Mouse (Mus musculus) C2C12 (cell line): ENCODE measurements at regions not wholly inside any gene's neighbourhood (a gene's known extent, or its start where the extent isn't known, plus 50 kb on each side); places are given as distances from the start of the nearest gene placed in this dataset.

Source experiments
- H3K27me3 ChIP-seq: one replicate; pipeline ENCODE4 v1.6.1; 2011; ENCODE audit not compliant: control insufficient read depth, insufficient read depth, insufficient read length
- H3K36me3 ChIP-seq: one replicate; pipeline ENCODE4 v1.6.1; 2011; ENCODE audit not compliant: control insufficient read depth, insufficient read depth
- H3K4me3 ChIP-seq: one replicate; pipeline ENCODE4 v1.5.1; 2011; ENCODE audit warnings: mild to moderate bottlenecking, control low read depth; ENCODE audit not compliant: poor library complexity, insufficient read depth, severe bottlenecking
- H3K79me2 ChIP-seq: one replicate; pipeline ENCODE4 v1.6.1; 2011; ENCODE audit not compliant: control insufficient read depth, insufficient read depth
- H3K79me3 ChIP-seq: one replicate; pipeline ENCODE4 v1.6.1; 2011; ENCODE audit warnings: low read depth, control low read depth
- H3ac ChIP-seq: one replicate; pipeline ENCODE3; 2011; ENCODE audit warnings: low read depth; ENCODE audit not compliant: control insufficient read depth, insufficient read length
- CEBPB ChIP-seq: IDR thresholded peaks from one replicate; pipeline ENCODE4 v1.6.1; 2011; ENCODE audit warnings: low read depth, mild to moderate bottlenecking, control low read depth, moderate library complexity
- CTCF ChIP-seq: IDR thresholded peaks from one replicate; pipeline ENCODE4 v1.5.1; 2011; ENCODE audit not compliant: control insufficient read depth, insufficient read depth, insufficient read length
- FOSL1 ChIP-seq: IDR thresholded peaks from one replicate; pipeline ENCODE4 v1.8.0; 2011; ENCODE audit warnings: mild to moderate bottlenecking, low read length; ENCODE audit not compliant: poor library complexity, insufficient read depth, severe bottlenecking
- MAX ChIP-seq: IDR thresholded peaks from one replicate; pipeline ENCODE4 v1.6.1; 2011; ENCODE audit warnings: mild to moderate bottlenecking, control low read depth
- MYOD1 ChIP-seq: IDR thresholded peaks from one replicate; pipeline ENCODE4 v1.6.1; 2011; ENCODE audit warnings: low read depth; ENCODE audit not compliant: control insufficient read depth, insufficient read length
- MYOG ChIP-seq: IDR thresholded peaks from one replicate; pipeline ENCODE4 v1.6.1; 2011; ENCODE audit not compliant: control insufficient read depth, insufficient read length; ENCODE audit errors: extremely low read depth
- USF1 ChIP-seq: IDR thresholded peaks from one replicate; pipeline ENCODE4 v1.6.1; 2011; ENCODE audit warnings: low read depth, mild to moderate bottlenecking, control low read depth, moderate library complexity

DNA sequence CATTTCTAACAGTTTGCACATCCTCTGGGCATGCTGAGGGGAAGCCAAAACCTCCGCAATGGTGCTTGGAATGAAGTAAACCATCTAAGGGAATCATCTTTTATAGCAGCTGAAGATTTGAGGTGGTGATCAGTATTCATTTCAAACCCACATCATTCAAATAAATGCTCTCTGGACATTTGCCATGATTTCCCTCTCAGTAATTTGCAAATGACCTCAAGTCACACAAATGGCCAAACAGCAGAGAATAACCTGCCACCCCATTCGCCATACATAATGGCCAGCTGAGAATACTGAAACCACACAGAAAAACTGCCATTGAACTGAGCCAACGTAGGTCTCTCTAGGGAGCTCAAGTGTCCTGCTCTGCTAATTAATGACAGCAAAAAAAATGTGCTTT is 230.3 kb upstream of the Runx1 start:
- TF ChIP-seq MYOD1: no peak
- no peak for TF ChIP-seq FOSL1
- TF ChIP-seq MAX: no peak
- Histone ChIP-seq H3K4me3 (no peak overlapping the region), H3ac (no peak overlapping the region), H3K36me3 (no peaks in the 10 kb centered on the region), H3K27me3 (no peaks in the 10 kb centered on the region), H3K79me3 (no peaks in the 10 kb centered on the region), H3K79me2 (no peaks in the 10 kb centered on the region)

DNA sequence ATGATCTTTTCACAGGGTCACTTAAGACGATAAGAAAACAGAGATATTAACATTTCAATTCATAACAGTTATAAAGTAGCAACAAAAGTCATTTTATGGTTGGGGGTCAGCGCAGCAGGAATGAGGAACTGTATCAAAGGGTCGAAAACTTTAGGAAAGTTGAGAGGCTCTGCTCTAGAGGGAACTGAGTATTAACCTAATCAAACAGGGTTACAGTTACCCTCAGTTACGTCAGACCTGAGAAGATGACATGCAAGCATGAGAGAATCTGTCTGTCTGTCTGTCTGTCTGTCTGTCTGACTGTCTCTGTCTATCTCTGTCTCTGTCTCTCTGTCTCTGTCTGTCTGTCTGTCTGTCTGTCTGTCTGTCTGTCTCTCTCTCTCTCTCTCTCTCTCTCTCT is 229.6 kb upstream of the Runx1 start:
- Histone ChIP-seq H3K4me3 (no peak overlapping the region), H3K79me2 (no peaks in the 10 kb centered on the region), H3K79me3 (no peaks in the 10 kb centered on the region), H3K36me3 (no peaks in the 10 kb centered on the region), H3K27me3 (no peaks in the 10 kb centered on the region), H3ac (no peak overlapping the region)
- no peak for TF ChIP-seq MAX

- no peak overlapping the region for H3ac ChIP-seq
- no peaks in the 10 kb centered on the region for H3K27me3 ChIP-seq
- H3K36me3 ChIP-seq: no peaks in the 10 kb centered on the region
- no peak for TF ChIP-seq CEBPB
- TF ChIP-seq FOSL1: no peak
- no peak for TF ChIP-seq MYOG
- TF ChIP-seq CTCF: no peak
- no peak for TF ChIP-seq USF1
- no peak for TF ChIP-seq MYOD1
- no peak for TF ChIP-seq MAX
- no peaks in the 10 kb centered on the region for H3K79me3 ChIP-seq
- H3K4me3 ChIP-seq: no peak overlapping the region
- H3K79me2 ChIP-seq: no peaks in the 10 kb centered on the region
Measured at GRCm38 (mm10) chr16:93051233-93051632, 225.3 kb upstream of the Runx1 start.

DNA sequence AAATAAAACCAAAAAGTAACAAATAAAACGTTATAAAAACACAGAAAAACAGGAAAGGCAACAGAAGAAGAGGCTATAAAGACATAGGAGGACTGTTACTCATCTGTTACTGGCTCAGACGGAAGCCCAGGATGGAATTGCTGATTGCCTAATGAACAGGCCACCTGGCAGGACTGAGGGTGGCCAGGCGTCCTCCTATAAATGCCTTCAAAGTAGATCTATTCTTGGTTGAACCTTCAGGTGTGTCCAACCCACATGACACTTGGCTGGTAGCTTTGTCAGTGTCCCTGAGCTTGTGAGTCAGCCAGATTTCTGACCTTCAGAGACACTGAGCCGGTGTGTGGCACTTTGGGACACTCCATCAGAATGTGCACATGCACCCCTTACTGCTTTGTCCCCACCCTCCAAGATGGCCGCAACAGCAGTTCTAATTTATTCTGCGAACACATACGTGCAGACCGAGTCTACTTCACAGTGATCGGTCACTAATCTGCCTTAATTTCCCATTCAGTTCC is 222.5 kb upstream of the Runx1 start:
- no peaks in the 10 kb centered on the region for H3K79me2 ChIP-seq
- no peaks in the 10 kb centered on the region for H3K79me3 ChIP-seq
- no peak for TF ChIP-seq USF1
- TF ChIP-seq MYOG: no peak
- H3K36me3 ChIP-seq: no peaks in the 10 kb centered on the region
- no peak overlapping the region for H3K4me3 ChIP-seq
- H3ac ChIP-seq: no peak overlapping the region
- no peaks in the 10 kb centered on the region for H3K27me3 ChIP-seq

DNA sequence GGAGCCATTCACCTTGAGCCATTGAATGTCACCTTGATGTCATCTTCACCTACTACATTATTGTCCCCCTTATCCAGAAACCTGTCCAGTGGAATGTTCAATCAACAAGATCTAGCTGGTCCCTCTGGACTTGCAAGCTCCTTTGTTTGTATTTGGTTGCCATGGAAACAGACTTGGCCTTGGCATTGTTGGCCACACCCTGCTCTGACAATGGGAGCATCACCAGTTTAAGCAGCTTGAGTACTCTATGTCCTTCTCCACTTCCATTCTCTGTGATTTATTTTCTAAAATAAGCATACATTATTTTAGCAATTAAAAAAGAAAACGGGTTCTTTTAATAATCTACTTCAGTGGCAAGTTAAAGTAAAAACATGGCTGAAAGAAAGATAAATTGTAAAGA is 221.6 kb upstream of the Runx1 start:
- Histone ChIP-seq H3K4me3 (no peak overlapping the region), H3K36me3 (no peaks in the 10 kb centered on the region), H3K79me3 (no peaks in the 10 kb centered on the region), H3K79me2 (no peaks in the 10 kb centered on the region), H3K27me3 (no peaks in the 10 kb centered on the region), H3ac (no peak overlapping the region)
- TF ChIP-seq CTCF (no peak), MAX (no peak), CEBPB (no peak), MYOG (no peak), MYOD1 (no peak), USF1 (no peak), FOSL1 (no peak)

GRCm38 (mm10) chr16:93046221-93046620 is 220.3 kb upstream of the Runx1 start:
- no peak for TF ChIP-seq MYOG
- TF ChIP-seq MYOD1: no peak
- TF ChIP-seq CTCF: no peak
- TF ChIP-seq USF1: no peak
- TF ChIP-seq MAX: no peak
- no peak for TF ChIP-seq FOSL1
- TF ChIP-seq CEBPB: no peak
- H3K36me3 ChIP-seq: no peaks in the 10 kb centered on the region
- no peaks in the 10 kb centered on the region for H3K79me2 ChIP-seq
- H3ac ChIP-seq: no peak overlapping the region
- H3K79me3 ChIP-seq: no peaks in the 10 kb centered on the region
- H3K27me3 ChIP-seq: no peaks in the 10 kb centered on the region
- H3K4me3 ChIP-seq: no peak overlapping the region

DNA sequence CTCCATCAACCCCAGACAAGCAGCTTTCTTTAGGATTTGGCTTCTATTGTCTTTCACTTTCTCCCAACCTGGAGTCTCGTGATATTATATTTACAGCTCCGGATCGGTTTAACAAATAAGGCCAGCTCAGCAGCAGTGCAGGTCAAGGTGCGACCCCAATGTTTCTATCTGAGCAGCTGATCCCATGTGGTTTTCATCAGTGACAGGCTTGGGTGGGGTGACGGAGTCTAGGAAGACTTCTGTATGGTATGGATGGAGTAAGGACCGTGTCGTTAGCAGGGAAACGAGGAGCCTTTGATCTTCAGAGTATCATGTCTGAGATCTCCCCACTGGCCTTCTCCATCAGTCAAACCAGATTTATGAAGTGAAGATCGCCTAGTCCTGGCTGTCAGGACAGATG is 217.4 kb upstream of the Runx1 start:
- Histone ChIP-seq H3K36me3 (no peaks in the 10 kb centered on the region), H3K79me3 (no peaks in the 10 kb centered on the region), H3K4me3 (no peak overlapping the region), H3K27me3 (no peaks in the 10 kb centered on the region), H3K79me2 (no peaks in the 10 kb centered on the region), H3ac (no peak overlapping the region)
- TF ChIP-seq MAX (no peak), FOSL1 (no peak), MYOG (no peak), USF1 (no peak), CTCF (no peak), CEBPB (no peak), MYOD1 (no peak)
